Mouse (Mus musculus) small intestine, adult 2 months (tissue): ENCODE measurements around the gene Tbccd1. TPM values are rescaled to one million over a fixed set of nuclear protein-coding genes. Genes with fewer than 3 reads are reported as not detected.

ENCODE experiments used
- H3K27ac ChIP-seq: fragments of 200-500 bp; 2 replicates; pipeline ENCODE4 v1.5.1; 2012; ENCODE audit warnings: low read depth, low read length, control low read depth, inconsistent platforms; ENCODE audit not compliant: insufficient read depth
- H3K27me3 ChIP-seq: fragments of 200-500 bp; 2 replicates; pipeline ENCODE4 v1.6.1; 2012; ENCODE audit warnings: mild to moderate bottlenecking, moderate library complexity, low read length, inconsistent platforms; ENCODE audit not compliant: control insufficient read depth, insufficient read depth
- H3K36me3 ChIP-seq: fragments of 200-500 bp; 2 replicates; pipeline ENCODE4 v1.6.1; 2012; ENCODE audit warnings: mild to moderate bottlenecking, low read length, control low read depth, inconsistent platforms; ENCODE audit not compliant: control insufficient read depth, insufficient read depth
- H3K4me1 ChIP-seq: fragments of 200-500 bp; 2 replicates; pipeline ENCODE4 v1.6.1; 2012; ENCODE audit warnings: low read length, inconsistent platforms, mixed read lengths; ENCODE audit not compliant: control insufficient read depth, insufficient read depth, insufficient read length
- H3K4me3 ChIP-seq: fragments of 200-500 bp; 2 replicates; pipeline ENCODE4 v1.5.1; 2012; ENCODE audit warnings: low read depth, mild to moderate bottlenecking, control low read depth, inconsistent platforms, low read length, moderate library complexity
- CTCF ChIP-seq: fragments of 200-500 bp; IDR thresholded peaks from 2 replicates; pipeline ENCODE4 v1.5.1; 2012; ENCODE audit warnings: low read depth, mild to moderate bottlenecking, control low read depth, inconsistent platforms, low read length, moderate library complexity, mixed read lengths; ENCODE audit not compliant: insufficient replicate concordance, insufficient read length; ENCODE audit errors: extremely low read depth
- POLR2A ChIP-seq: fragments of 200-500 bp; IDR thresholded peaks from 2 replicates; pipeline ENCODE4 v1.6.1; 2012; ENCODE audit warnings: low read depth, mild to moderate bottlenecking, control low read depth, inconsistent platforms, low read length, moderate library complexity
- WGBS: fragments of 180-500 bp; shearing (Covaris S2); methylation state at CpG from one replicate; pipeline ENCODE4 v1.1.7; 2018; 5-methylcytosine and 5-hydroxymethylcytosine counted together
- polyA plus RNA-seq: library from polyadenylated mRNA; depleted of rRNA; stranded (reverse); fragments of >200 nt; gene quantifications from 2 replicates; pipeline ENCODE4 v1.2.3, GENCODE M21; 2012

Tbccd1 gene
- polyA plus RNA-seq, 1 experiment, result 5.1 TPM

DNA sequence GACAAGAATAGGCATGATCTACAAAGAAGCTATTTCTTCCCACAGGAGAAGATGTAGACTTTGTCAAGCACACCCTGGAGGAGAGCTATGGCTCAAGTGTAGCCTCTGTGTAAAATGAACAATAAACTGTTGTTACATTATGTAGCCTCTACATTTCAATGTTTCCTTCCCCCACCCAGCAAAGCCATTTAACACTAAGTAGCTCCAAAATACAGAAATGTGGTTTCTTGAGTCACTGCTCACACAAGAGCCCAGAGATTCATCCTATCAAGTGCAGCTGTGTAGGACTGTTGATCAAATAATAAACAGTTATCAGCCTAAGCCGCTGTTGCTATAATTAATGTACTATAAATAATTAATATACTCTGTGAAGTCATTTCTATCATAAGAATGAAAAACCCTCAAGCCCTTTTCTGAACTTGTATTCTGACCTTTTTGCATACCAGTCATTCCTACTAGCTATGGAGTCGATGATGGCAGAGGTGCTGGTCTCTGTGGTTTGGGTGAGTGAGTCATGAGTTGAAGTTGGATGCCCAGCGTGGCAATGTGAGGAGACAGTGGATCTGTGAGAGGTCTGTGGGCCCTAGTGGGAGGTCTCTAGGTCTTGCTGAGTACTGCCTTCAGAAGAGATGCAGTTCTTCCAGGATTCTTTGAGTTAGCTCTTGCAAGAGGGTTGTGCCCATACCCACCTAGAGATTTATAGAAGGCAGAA lies 18.2 kb downstream of the Tbccd1 start:
- 82% methylated on average over 3 of the region's 3 CpGs for WGBS
- Histone ChIP-seq H3K27ac (no peak overlapping the region), H3K36me3 (peaks cover 27% of the 10 kb centered on the region), H3K4me1 (peaks cover 4% of the 10 kb centered on the region), H3K4me3 (no peak overlapping the region), H3K27me3 (no peaks in the 10 kb centered on the region)
- TF ChIP-seq CTCF (no peak), POLR2A (no peak)

DNA sequence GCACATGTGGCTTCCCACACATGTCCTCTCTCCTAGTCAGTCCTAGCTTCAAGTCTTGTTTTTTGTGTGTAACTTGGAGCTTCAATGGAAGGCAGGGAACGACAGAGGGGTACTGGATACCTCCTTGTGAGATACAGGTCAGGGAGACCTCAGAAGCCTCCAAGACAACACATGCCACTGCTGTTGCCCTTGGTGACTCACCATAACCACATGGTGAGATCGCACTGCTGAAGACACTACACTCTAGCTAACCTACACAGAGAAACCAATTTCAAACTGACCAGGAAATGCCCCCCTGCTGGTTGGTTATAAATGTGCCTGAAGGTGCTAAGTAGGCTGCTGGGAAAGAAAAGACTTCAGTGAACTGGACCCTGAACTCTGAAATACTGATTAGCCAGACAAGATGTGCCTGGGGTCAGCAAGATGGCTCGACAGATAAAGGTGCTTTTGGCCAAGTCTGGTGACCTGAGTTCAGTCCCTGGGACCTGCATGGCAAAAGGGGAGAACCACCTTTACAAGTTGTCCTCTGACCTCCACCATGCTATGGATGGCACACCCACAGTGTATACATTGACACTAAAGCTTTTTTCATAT lies 24.4 kb downstream of the Tbccd1 start:
- 93% methylated on average over 3 of the region's 3 CpGs for WGBS
- Histone ChIP-seq H3K27ac (no peak overlapping the region), H3K36me3 (peaks cover 15% of the 10 kb centered on the region), H3K4me3 (no peak overlapping the region), H3K4me1 (no peaks in the 10 kb centered on the region; the same call in 1 of the 2 replicates), H3K27me3 (no peaks in the 10 kb centered on the region)
- TF ChIP-seq POLR2A (no peak), CTCF (no peak)

DNA sequence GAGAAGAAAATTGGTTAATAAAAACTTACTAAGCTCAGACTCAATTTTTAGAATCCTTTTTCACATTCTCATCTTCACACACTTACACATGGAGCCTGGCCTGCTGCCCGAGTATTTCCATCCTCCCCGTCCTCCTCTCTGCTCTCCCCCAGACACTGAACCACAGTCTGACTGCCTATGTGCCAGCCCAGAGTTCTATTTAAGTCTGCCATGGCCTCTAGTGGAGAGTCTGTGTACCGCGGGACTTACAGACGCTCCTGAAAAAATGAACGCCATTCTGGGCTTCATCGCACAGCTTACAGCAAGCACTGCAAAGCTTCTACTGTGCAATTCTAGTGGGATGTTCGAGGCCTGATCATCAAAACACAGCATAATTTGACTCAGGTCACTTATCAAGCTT lies 36.7 kb downstream of the Tbccd1 start:
- WGBS, result 65% methylated on average over 8 of the region's 8 CpGs
- peaks cover 32% of the 10 kb centered on the region for H3K36me3 ChIP-seq
- TF ChIP-seq POLR2A, result no peak
- TF ChIP-seq CTCF, result peak; percentile 18; the same call in 1 of the 2 replicates
- no peaks in the 10 kb centered on the region for H3K4me1 ChIP-seq
- H3K4me3 ChIP-seq, result no peak overlapping the region
- H3K27me3 ChIP-seq, result no peaks in the 10 kb centered on the region
- H3K27ac ChIP-seq, result no peak overlapping the region

DNA sequence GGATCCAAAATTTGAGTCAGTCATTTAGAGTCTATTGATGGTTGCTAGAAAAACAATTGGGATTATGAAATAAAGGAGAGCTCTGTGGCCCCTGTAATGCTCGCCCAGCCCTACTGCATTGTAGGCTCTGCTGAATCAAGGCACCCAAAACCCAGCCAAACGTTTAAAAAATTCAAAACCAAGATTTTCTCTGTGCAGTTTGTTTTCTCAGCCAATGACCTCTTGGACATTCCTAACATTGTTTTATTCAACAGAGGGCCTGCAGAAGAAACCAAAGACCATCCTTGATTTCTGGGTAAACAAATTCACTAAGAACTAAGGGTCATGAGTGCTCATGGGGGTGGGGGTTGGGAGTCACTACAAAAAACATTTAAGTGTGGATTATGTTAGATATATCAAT lies 46.0 kb downstream of the Tbccd1 start, which contains the start of gene Crygs:
Crygs (minus strand) TSS at position 101 of the 400 bp plus-strand sequence.
- H3K27me3 ChIP-seq, result no peaks in the 10 kb centered on the region
- 49% methylated on average over 2 of the region's 2 CpGs for WGBS
- peaks cover 10% of the 10 kb centered on the region; the same call in 1 of the 2 replicates for H3K36me3 ChIP-seq
- TF ChIP-seq CTCF (no peak), POLR2A (no peak)
- no peak within 1 kb of the TSS for H3K27ac ChIP-seq
- H3K4me1 ChIP-seq, result no peaks in the 10 kb centered on the region
- no peak within 1 kb of the TSS for H3K4me3 ChIP-seq

DNA sequence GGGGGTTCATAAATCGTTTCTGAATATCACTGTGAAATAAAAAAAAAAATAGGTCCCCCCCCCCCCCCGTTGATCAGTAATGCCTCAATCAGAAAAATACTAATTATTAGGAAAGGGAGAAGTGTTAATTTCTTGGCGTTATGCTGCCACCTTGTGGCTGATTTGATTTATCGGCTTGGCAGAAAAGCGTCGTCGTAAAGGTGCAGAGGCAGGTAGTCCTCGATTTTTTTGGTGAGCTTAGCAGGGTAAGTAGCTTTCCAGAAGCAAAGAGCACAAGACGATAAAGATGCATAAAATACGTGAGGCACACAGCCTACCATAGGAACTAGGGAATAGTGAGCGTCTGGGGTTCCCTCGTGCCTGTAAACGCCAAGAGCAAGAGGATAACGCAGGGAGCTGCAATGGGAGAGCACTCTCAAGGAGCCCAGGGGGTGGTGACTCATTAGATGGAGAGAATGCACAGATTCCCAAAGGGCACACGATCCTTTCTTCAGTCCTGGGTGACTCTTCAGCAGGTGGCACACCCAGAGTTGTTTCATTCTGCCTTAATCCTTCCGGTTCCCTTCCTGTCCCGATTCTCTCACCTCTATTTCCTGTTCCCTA lies 49.9 kb downstream of the Tbccd1 start:
- no peaks in the 10 kb centered on the region for H3K4me1 ChIP-seq
- TF ChIP-seq POLR2A, result no peak
- TF ChIP-seq CTCF, result peak; percentile 11; the same call in 1 of the 2 replicates
- peak overlapping the region; percentile 32; the same call in 1 of the 2 replicates for H3K4me3 ChIP-seq
- H3K36me3 ChIP-seq, result no peaks in the 10 kb centered on the region
- no peak overlapping the region for H3K27ac ChIP-seq
- 4% methylated on average over 17 of the region's 17 CpGs for WGBS
- no peaks in the 10 kb centered on the region for H3K27me3 ChIP-seq

DNA sequence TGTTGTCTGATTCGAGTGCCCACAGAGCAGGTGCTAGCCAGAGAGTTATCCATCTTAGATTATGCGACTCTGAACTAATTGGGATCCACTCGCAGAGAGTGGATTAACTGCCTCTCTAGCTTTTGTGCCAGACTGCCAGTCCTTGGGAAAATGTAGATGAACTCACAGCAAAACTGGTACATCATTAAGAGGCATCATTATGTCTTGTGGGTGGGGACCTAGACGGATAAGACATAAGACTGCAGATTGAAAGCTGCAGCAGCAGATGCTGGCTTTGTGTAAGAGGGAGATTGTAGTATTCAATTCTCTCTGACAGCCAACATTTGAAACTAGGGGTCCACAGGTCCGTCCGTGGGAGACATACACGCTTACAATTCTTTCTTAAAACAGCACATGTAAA lies 54.7 kb downstream of the Tbccd1 start:
- TF ChIP-seq CTCF (no peak), POLR2A (no peak)
- Histone ChIP-seq H3K27ac (no peak overlapping the region), H3K36me3 (no peaks in the 10 kb centered on the region), H3K4me3 (no peak overlapping the region), H3K4me1 (no peaks in the 10 kb centered on the region), H3K27me3 (no peaks in the 10 kb centered on the region)
- WGBS, result 79% methylated on average over 7 of the region's 7 CpGs

DNA sequence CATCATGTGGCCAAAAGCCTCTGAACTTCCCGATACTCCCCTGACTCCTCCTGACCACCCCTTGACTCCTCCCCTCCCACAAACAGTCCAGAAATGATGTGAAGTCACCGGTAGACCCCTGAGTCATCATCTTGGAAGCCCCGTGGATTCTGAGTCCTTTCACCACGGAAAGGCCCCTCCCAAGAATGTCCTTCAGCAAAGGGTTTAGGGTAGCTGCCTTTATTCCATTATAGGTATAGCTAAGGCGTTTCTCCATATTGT lies 56.7 kb downstream of the Tbccd1 start:
- no peak overlapping the region for H3K27ac ChIP-seq
- no peaks in the 10 kb centered on the region for H3K36me3 ChIP-seq
- no peak for TF ChIP-seq CTCF
- TF ChIP-seq POLR2A, result no peak
- no peak overlapping the region for H3K4me3 ChIP-seq
- H3K27me3 ChIP-seq, result no peaks in the 10 kb centered on the region
- WGBS, result 61% methylated on average over 5 of the region's 5 CpGs
- H3K4me1 ChIP-seq, result no peaks in the 10 kb centered on the region
